Mouse (Mus musculus): Measurements from ENCODE around the gene Plbd1. TPM values are rescaled to one million over a fixed set of nuclear protein-coding genes. Genes with fewer than 3 reads are reported as not detected.

Gene Plbd1
- polyA plus RNA-seq, 1 experiment from 2014 or later, result 7.2 TPM

GRCm38 (mm10) chr6:136689790-136690413 lies 28.2 kb upstream of the Plbd1 start:
- TF ChIP-seq EP300 (IDR thresholded peaks at IDR 0.05), result no peak
- TF ChIP-seq CTCF (IDR thresholded peaks at IDR 0.05), result no peak
- DNase-seq (ENCODE audit: low spot score) (peak; percentile 34), ATAC-seq (no peak)
- Histone ChIP-seq H3K36me3 (ENCODE audit: insufficient read depth, low read length) (no peaks in the 10 kb centered on the region), H3K9me3 (ENCODE audit: low read length) (no peaks in the 10 kb centered on the region), H3K4me2 (replicated peaks; ENCODE audit: low read depth, low read length) (no peak overlapping the region), H3K4me1 (ENCODE audit: insufficient read depth, low read depth, low read length) (no peaks in the 10 kb centered on the region), H3K27ac (ENCODE audit: low read length) (no peak overlapping the region), H3K27me3 (replicated peaks; ENCODE audit: insufficient read depth, low read length) (no peaks in the 10 kb centered on the region), H3K4me3 (ENCODE audit: low read depth, low read length) (no peak overlapping the region), H3K9ac (replicated peaks; ENCODE audit: low read depth) (no peak overlapping the region)
- 47% methylated on average over 15 of the region's 15 CpGs for WGBS

DNA sequence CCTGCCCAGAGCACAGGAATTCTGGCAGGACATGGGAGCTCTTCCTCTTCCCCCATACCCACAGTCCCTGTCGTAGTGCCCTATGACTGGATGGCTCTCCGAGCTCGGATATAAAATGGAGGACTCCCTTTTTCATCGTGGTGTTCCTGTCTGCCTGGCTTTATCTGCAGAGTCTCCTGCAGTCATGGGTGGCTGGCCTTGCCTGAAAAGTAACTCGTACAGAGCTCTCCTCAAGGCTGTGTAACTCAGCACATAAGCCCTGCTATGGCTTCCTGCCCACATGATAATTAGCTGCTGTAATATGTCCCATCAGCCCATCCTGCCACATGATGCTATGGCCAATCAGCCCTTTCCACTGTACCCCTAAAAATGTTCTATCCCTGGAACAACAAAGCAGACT lies 23.7 kb upstream of the Plbd1 start:
- no peak overlapping the region for H3K9ac ChIP-seq (replicated peaks; ENCODE audit: low read depth)
- H3K4me3 ChIP-seq (ENCODE audit: low read depth, low read length), result no peak overlapping the region
- H3K36me3 ChIP-seq (ENCODE audit: insufficient read depth, low read length), result no peaks in the 10 kb centered on the region
- DNase-seq (ENCODE audit: low spot score) (no peak), ATAC-seq (no peak)
- no peaks in the 10 kb centered on the region for H3K27me3 ChIP-seq (replicated peaks; ENCODE audit: insufficient read depth, low read length)
- WGBS, result 68% methylated on average over 5 of the region's 5 CpGs
- TF ChIP-seq EP300 (IDR thresholded peaks at IDR 0.05) (no peak), CTCF (IDR thresholded peaks at IDR 0.05) (no peak)
- H3K4me1 ChIP-seq (ENCODE audit: insufficient read depth, low read depth, low read length), result no peaks in the 10 kb centered on the region
- no peak overlapping the region for H3K4me2 ChIP-seq (replicated peaks; ENCODE audit: low read depth, low read length)
- H3K9me3 ChIP-seq (ENCODE audit: low read length), result no peaks in the 10 kb centered on the region
- no peak overlapping the region for H3K27ac ChIP-seq (ENCODE audit: low read length)

DNA sequence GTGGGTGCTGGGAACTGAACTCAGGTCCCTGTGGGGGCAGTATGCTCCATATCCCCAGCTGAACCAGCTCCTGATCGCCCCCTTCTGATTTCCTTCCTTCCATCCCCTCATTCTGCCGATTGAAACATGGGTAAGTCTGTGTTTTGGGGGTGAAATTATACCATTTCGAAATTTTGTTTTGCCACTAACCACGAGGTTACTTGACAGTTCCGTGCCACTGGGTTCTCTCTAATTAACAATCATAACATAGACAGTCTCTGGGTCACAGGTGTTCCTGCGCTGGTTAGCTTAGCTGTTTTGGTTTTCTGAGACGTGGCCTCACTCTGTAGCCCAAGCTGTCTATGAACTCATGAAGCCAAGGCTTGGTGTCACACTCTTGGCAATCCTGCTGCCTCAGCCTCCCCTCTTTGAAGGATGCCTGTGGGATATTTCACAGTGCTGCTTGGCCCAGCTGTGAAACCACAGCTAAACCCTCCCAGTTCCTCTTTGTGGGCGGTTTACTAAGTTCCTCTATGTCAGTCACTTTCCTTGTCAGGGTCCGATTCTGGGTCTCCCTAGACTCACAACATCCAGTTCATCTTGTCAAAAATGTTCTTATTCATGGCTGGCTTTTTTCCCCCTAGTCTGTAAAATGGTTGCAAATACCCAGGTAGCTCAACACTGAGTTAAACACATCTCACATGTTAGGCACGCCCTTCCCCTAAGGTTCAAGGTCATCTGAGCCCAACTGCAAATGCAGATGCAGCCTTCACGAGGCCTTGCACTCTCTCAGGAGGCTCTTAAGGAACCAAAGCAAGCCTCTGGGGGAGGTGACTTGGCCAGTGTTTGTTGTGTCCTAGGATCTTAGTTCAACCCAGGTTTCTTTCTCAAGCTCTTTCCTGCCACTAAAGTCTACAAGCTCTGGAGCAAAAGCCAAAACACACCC lies 21.9 kb upstream of the Plbd1 start:
- H3K9ac ChIP-seq (replicated peaks; ENCODE audit: low read depth), result no peak overlapping the region
- H3K9me3 ChIP-seq (ENCODE audit: low read length), result no peaks in the 10 kb centered on the region
- H3K4me1 ChIP-seq (ENCODE audit: insufficient read depth, low read depth, low read length), result no peaks in the 10 kb centered on the region
- DNase-seq (ENCODE audit: low spot score) (peak; percentile 31), ATAC-seq (no peak)
- no peak overlapping the region for H3K27ac ChIP-seq (ENCODE audit: low read length)
- WGBS, result 82% methylated on average over 11 of the region's 11 CpGs
- H3K4me2 ChIP-seq (replicated peaks; ENCODE audit: low read depth, low read length), result no peak overlapping the region
- H3K27me3 ChIP-seq (replicated peaks; ENCODE audit: insufficient read depth, low read length), result no peaks in the 10 kb centered on the region
- TF ChIP-seq CTCF (IDR thresholded peaks at IDR 0.05) (no peak), EP300 (IDR thresholded peaks at IDR 0.05) (no peak)
- H3K36me3 ChIP-seq (ENCODE audit: insufficient read depth, low read length), result no peaks in the 10 kb centered on the region
- no peak overlapping the region for H3K4me3 ChIP-seq (ENCODE audit: low read depth, low read length)

- no peak for DNase-seq (ENCODE audit: low spot score)
- no peak for ATAC-seq
- Histone ChIP-seq H3K36me3 (ENCODE audit: insufficient read depth, low read length) (no peaks in the 10 kb centered on the region), H3K9ac (replicated peaks; ENCODE audit: low read depth) (no peak overlapping the region), H3K27ac (ENCODE audit: low read length) (no peak overlapping the region), H3K9me3 (ENCODE audit: low read length) (no peaks in the 10 kb centered on the region), H3K4me2 (replicated peaks; ENCODE audit: low read depth, low read length) (no peak overlapping the region), H3K27me3 (replicated peaks; ENCODE audit: insufficient read depth, low read length) (no peaks in the 10 kb centered on the region), H3K4me3 (ENCODE audit: low read depth, low read length) (no peak overlapping the region), H3K4me1 (ENCODE audit: insufficient read depth, low read depth, low read length) (no peaks in the 10 kb centered on the region)
- TF ChIP-seq CTCF (IDR thresholded peaks at IDR 0.05), result no peak
- no peak for TF ChIP-seq EP300 (IDR thresholded peaks at IDR 0.05)
- WGBS, result 26% methylated on average over 2 of the region's 2 CpGs
Measured at GRCm38 (mm10) chr6:136679381-136679780, 17.7 kb upstream of the Plbd1 start.

DNA sequence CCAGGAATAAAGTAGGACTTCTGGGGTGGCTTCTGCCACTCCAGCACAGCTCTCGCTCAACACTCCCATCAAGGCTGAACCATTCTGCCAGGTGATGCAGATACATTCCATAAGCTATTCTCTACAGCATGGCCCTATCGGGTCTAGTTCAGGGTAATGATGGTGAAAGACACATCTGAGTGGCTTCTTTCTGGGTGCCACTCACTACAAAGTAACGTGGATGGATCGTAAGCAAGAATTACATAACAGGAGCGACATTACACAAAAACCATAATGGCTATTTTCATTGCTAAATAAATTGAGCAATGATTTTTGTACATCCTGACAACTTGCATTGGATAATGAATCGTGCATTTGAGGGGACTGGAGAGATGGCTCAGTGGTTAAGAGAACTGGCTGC lies 13.2 kb upstream of the Plbd1 start:
- Histone ChIP-seq H3K9ac (replicated peaks; ENCODE audit: low read depth) (no peak overlapping the region), H3K4me1 (ENCODE audit: insufficient read depth, low read depth, low read length) (no peaks in the 10 kb centered on the region), H3K27me3 (replicated peaks; ENCODE audit: insufficient read depth, low read length) (no peaks in the 10 kb centered on the region), H3K9me3 (ENCODE audit: low read length) (no peaks in the 10 kb centered on the region), H3K36me3 (ENCODE audit: insufficient read depth, low read length) (no peaks in the 10 kb centered on the region), H3K4me3 (ENCODE audit: low read depth, low read length) (no peak overlapping the region), H3K4me2 (replicated peaks; ENCODE audit: low read depth, low read length) (no peak overlapping the region), H3K27ac (ENCODE audit: low read length) (no peak overlapping the region)
- no peak for DNase-seq (ENCODE audit: low spot score)
- TF ChIP-seq CTCF (IDR thresholded peaks at IDR 0.05) (no peak), EP300 (IDR thresholded peaks at IDR 0.05) (no peak)
- ATAC-seq, result no peak
- 84% methylated on average over 6 of the region's 6 CpGs for WGBS

GRCm38 (mm10) chr6:136672467-136672866 lies 10.7 kb upstream of the Plbd1 start:
- no peak overlapping the region for H3K4me3 ChIP-seq (ENCODE audit: low read depth, low read length)
- H3K27me3 ChIP-seq (replicated peaks; ENCODE audit: insufficient read depth, low read length), result no peaks in the 10 kb centered on the region
- DNase-seq (ENCODE audit: low spot score), result peak; percentile 88
- no peak overlapping the region for H3K9ac ChIP-seq (replicated peaks; ENCODE audit: low read depth)
- WGBS, result 34% methylated on average over 7 of the region's 7 CpGs
- no peak; the same call in 1 of the 2 replicates for TF ChIP-seq EP300 (IDR thresholded peaks at IDR 0.05)
- TF ChIP-seq CTCF (IDR thresholded peaks at IDR 0.05), result peak; percentile 42
- no peaks in the 10 kb centered on the region for H3K4me1 ChIP-seq (ENCODE audit: insufficient read depth, low read depth, low read length)
- H3K27ac ChIP-seq (ENCODE audit: low read length), result no peak overlapping the region
- H3K9me3 ChIP-seq (ENCODE audit: low read length), result no peaks in the 10 kb centered on the region
- peak; percentile 89 for ATAC-seq
- H3K4me2 ChIP-seq (replicated peaks; ENCODE audit: low read depth, low read length), result peak overlapping the region; percentile 12; the same call in 1 of the 2 replicates
- no peaks in the 10 kb centered on the region for H3K36me3 ChIP-seq (ENCODE audit: insufficient read depth, low read length)

Data from lung, postnatal 0 days (tissue).